Mouse (Mus musculus) ZHBTc4 (cell line): ENCODE measurements around the gene Dnajc2.
"Not testable (repeated sequence)": the region's sequence is repeated elsewhere in the genome, so short reads cannot be mapped to it uniquely, and the experiment has no call there.

Source experiments
- DNase-seq: peaks from one replicate; pipeline ENCODE4 v3.0.0-alpha.2; 2011; ENCODE audit warnings: low read depth, low spot score

The Dnajc2 gene

DNA sequence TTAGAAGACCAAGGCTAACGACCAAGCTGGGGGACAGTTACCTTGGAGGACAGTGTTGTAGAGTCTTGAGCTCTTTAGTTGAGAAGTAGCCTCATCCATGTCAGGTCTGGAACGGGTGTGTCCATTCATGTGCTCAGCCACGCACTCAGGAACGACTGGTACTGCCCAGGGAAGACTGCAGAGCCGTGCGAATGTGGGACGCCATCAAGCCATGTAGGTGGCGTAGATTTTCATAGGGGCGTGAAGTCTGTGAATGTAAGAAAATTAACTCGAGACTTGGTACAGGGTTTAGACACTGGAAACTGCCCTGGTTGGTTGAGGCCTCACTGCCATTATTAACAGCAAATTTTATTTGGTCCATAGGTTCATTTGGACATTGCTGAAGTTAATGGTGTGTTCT lies 41.4 kb downstream of the Dnajc2 start:
- DNase-seq = no peak

DNA sequence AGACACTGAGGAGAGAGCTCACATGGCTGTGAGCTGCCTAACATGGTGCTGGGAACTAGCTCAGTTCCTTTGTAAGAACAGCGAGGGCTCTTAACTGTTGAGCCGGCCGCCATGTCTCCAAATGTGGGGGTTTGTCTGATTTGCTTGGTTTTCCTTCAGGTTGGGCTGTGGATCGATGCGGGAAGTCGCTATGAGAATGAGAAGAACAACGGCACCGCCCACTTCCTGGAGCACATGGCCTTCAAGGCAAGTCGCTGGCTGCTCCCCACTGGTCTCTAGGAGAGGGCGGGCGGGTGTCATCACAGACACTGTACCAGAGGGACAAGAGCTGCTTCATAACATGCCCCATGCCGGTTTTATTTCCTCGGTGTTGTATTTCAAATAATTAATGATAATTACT lies 45.2 kb downstream of the Dnajc2 start:
- DNase-seq = peak; percentile 62

- DNase-seq = peak; percentile 35
These were observed 45.9 kb downstream of the Dnajc2 start for GRCm38 (mm10) chr5:21739120-21739519.

- DNase-seq = no peak
These were observed 47.4 kb downstream of the Dnajc2 start for GRCm38 (mm10) chr5:21737620-21738019.

DNA sequence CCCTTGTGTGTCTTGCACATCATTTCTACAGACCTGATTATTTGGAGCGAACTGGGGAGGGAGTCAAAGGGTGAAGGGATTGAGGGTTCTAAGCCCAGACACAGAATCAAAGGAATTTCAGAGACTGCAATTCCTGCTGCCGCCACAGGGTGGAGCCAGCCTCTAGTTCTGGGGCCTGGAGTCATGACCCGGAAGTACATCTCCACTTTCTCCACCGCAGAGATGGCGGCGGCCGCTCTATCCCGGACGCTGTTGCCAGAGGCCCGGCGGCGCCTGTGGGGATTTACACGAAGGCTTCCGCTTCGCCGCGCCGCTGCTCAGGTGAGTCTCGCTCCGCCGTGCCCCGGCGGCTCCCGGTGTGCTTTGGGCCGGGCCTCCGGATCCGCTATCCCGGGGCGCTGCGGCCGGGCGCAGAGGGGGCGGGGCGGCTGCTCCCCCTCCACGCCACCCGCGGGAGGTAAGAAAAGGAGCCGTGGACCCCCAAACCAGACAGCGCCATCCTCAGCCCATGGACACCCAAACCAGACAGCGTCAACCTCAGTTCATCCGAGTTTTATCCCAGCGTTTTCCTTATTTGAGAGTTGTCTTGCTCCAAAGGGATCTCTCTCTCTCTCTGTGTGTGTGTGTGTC lies 48.0 kb downstream of the Dnajc2 start, which contains the start of gene Pmpcb:
Pmpcb (plus strand) TSS at position 186 of the 630 bp plus-strand sequence.
- peak; percentile 94 for DNase-seq

DNA sequence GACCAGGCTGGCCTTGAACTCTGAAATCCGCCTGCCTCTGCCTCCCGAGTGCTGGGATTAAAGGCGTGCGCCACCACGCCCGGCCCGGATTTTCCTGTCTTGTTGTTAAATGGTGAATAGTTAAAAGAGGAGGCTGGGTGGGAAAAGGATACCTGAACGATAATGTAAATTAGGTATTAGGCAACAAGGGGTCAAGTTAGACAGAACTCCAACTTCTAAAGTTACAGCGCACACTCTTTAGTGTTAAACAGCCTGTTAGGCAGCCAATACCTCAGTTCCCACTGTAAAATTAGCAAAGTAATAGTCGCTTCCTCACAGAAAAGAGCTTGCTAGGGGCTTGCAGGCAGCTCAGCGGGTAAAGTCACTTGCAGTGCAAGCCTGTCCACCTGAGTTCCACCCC lies 49.0 kb downstream of the Dnajc2 start:
- DNase-seq = peak; percentile 35

DNA sequence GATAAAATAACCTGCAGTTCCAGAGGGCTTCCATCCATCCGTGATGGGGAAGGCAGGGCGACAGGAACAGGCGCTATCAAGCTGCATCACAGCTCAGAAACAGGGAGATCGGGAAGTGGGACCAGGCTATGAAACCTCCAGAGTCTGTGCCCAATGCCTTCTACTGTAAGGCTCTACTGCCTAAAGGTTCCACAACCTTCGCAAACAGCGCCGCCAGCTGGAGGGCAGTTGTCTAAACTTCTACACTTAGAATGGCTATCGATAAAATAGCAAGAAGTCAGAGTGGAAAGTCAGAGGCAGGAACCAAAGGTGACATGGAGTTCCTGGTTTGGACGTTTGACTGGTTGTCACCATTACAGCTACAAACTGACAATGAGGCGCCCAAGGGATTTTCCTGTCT lies 49.5 kb downstream of the Dnajc2 start:
- peak; percentile 92 for DNase-seq

DNA sequence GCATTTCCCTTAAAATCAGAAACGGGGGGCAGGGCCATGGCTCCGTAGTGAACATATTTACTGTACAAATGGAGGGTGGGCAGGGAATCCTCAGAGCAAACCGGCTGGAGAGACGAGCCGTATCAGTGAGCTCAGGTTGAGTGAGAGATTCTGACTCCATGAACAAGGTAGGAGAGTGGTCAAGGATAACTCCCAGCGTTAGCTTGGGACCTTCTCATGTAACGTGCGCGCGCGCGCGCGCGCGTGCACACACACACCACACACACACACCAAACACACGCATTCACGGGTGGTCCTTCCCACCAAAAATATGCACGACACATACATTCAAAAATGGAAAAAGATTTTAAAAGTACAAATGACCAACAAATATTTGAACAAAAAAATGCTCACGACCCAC lies 50.0 kb downstream of the Dnajc2 start:
- peak; percentile 49 for DNase-seq

- peak; percentile 73 for DNase-seq
These were observed 52.1 kb downstream of the Dnajc2 start for GRCm38 (mm10) chr5:21732930-21733329.

DNA sequence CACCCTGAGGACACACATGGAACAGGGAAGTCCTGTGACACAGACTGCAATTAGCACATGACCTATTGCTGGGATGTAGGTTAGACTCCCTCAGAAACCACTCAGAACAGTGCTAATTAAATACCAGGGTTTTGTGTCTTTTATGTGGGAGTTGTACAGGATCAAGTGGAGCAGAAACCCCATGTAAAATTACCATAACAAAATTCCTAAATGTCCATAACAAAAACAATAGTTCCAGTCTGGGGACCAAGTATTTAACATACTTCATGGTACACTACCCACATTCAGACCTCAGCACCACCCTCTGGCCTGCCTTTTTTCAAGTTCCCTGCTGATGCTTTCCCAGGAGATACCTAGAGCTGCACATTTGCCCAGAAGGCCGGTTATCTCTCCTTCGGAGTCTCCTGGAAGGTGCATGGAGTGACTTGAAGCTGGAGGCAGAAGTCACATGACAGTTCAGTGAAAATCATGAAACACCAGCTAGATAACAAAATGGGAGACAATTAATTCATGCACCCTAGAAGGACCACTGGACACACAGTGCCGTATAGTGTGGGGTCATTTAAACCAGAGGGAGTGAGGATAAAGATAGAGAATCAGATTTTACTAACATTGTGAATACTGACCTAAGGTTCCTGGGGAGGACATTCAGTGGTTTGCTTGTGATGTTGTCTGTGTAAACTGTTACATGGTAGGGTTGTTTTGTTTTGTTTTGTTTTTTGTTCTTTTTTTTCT lies 52.7 kb downstream of the Dnajc2 start:
- peak; percentile 84 for DNase-seq

DNA sequence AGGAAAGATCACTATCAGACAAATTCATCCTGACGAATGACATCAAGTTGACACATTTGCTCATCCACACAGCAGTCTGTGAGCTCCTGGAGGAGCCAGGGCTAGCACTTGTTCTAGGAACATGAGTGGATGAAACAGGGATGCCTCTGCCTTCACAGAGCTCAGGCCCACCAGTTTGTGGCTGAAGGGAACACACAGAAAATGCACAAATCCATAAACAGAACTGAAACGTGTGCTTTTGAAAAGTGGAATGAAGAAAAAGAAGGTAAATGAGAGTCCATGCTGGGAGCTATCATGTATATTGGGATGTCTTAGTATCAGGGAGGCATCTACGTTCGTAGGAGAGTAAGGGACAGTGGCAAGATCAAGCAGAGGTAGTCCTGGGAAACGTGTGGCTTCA lies 55.9 kb downstream of the Dnajc2 start:
- DNase-seq = no peak

GRCm38 (mm10) chr5:21724872-21725271 lies 60.2 kb downstream of the Dnajc2 start:
- DNase-seq = no peak

DNA sequence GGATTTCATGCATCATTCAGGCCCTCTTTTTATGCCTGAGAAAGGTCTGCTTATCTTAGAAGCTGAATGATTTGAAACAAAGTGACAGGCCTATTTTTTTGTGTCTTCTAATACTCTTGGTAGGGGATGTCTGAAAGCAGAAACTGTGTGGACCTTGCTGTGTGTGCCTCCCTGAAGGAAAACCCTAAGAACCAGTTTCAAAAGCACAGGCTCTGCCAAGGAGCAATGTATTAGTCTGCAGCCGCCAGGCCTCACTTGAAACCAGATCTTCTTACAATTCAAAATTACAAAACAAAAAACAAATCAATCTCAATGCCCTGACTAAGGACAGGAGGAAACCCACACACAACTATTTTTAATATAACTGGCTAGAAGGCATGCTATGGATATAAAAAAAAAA lies 60.6 kb downstream of the Dnajc2 start:
- DNase-seq = no peak

DNA sequence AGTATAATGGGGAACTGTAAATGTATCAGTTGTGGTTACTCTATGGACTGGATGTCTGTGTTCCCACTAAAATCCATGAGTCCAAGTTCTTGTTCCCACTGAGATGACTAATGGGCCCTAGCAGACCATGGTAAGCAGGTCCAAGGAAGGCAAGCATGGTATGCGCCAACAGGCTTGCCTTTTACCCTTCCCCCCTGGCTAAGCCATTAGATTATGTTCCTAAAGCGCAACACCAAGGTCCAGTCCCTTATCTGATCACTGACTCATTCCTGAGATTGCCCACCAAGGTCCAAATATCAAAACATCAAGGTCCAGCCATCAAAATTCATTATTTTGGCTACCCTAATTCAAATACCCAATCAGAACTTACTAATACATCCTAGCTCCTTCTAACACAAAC lies 65.8 kb downstream of the Dnajc2 start:
- no peak for DNase-seq

GRCm38 (mm10) chr5:21718546-21718945 lies 66.5 kb downstream of the Dnajc2 start:
- peak; percentile 53 for DNase-seq

DNA sequence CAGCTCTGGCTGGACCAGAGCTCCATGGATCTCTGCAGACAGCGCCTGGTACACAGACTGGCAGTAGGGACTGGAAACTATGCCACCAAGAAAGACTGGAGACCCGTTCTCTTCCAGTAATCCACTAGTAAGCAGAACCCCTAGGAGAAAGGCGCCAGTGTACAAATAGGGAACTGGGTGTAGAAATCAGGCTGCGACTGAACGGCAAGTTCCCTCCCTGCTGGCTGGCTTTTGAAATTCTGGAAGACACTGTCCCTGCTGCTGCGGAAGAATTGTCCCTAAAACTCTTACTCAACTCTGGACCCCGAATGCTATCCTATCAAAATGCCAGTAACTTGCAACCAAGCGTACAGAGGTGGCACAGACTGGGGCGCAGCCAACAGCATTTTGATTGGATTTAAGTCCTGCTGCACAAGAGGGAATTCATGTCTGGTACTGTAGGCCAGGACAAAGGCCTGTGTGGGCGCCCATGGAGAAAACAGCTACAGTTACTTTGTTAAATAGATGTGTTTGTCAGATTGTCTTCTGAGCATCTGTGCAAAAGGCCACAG lies 67.8 kb downstream of the Dnajc2 start:
- peak; percentile 11 for DNase-seq

GRCm38 (mm10) chr5:21714447-21714846 lies 70.6 kb downstream of the Dnajc2 start:
- DNase-seq = no peak

- DNase-seq = peak; percentile 42
These were observed 72.8 kb downstream of the Dnajc2 start for GRCm38 (mm10) chr5:21712127-21712715.

GRCm38 (mm10) chr5:21708011-21708410 lies 77.0 kb downstream of the Dnajc2 start:
- DNase-seq = not testable (repeated sequence)
